Mouse (Mus musculus): Measurements from ENCODE around the gene Retreg1. TPM values are rescaled to one million over a fixed set of nuclear protein-coding genes. Genes with fewer than 3 reads are reported as not detected.

The Retreg1 gene
- polyA plus RNA-seq, 1 experiment from 2014 or later = 37.8 TPM

- Histone ChIP-seq H3K27ac (ENCODE audit: low read depth, low read length) (no peak overlapping the region), H3K36me3 (ENCODE audit: control insufficient read depth, insufficient read depth) (no peaks in the 10 kb centered on the region), H3K9ac (ENCODE audit: low read depth, low read length) (no peak overlapping the region), H3K4me3 (ENCODE audit: low read depth, low read length) (no peak overlapping the region), H3K4me1 (replicated peaks; ENCODE audit: control insufficient read depth, insufficient read depth, low read length) (no peaks in the 10 kb centered on the region), H3K27me3 (replicated peaks; ENCODE audit: control insufficient read depth, insufficient read depth, low read length) (no peaks in the 10 kb centered on the region), H3K4me2 (replicated peaks; ENCODE audit: low read depth) (no peak overlapping the region), H3K9me3 (ENCODE audit: control insufficient read depth) (no peaks in the 10 kb centered on the region)
- ATAC-seq = no peak
- TF ChIP-seq CTCF (IDR thresholded peaks at IDR 0.05; ENCODE audit: low read depth) = no peak
- 74% methylated on average over 18 of the region's 18 CpGs for WGBS
Measured at GRCm38 (mm10) chr15:25854270-25854904, 11.4 kb downstream of the Retreg1 start.

- Histone ChIP-seq H3K4me3 (ENCODE audit: low read depth, low read length) (no peak overlapping the region), H3K27ac (ENCODE audit: low read depth, low read length) (no peak overlapping the region), H3K4me1 (replicated peaks; ENCODE audit: control insufficient read depth, insufficient read depth, low read length) (no peaks in the 10 kb centered on the region), H3K36me3 (ENCODE audit: control insufficient read depth, insufficient read depth) (no peaks in the 10 kb centered on the region), H3K4me2 (replicated peaks; ENCODE audit: low read depth) (peak overlapping the region; percentile 37; the same call in 1 of the 2 replicates), H3K27me3 (replicated peaks; ENCODE audit: control insufficient read depth, insufficient read depth, low read length) (no peaks in the 10 kb centered on the region), H3K9me3 (ENCODE audit: control insufficient read depth) (no peaks in the 10 kb centered on the region), H3K9ac (ENCODE audit: low read depth, low read length) (no peak overlapping the region)
- ATAC-seq = peak; percentile 36; the same call in 1 of the 2 replicates
- no peak for TF ChIP-seq CTCF (IDR thresholded peaks at IDR 0.05; ENCODE audit: low read depth)
- 46% methylated on average over 11 of the region's 12 CpGs for WGBS
Measured at GRCm38 (mm10) chr15:25858611-25859058, 15.7 kb downstream of the Retreg1 start.

GRCm38 (mm10) chr15:25859469-25859868 lies 16.5 kb downstream of the Retreg1 start:
- ATAC-seq = no peak
- no peaks in the 10 kb centered on the region for H3K4me1 ChIP-seq (replicated peaks; ENCODE audit: control insufficient read depth, insufficient read depth, low read length)
- no peak overlapping the region for H3K9ac ChIP-seq (ENCODE audit: low read depth, low read length)
- no peaks in the 10 kb centered on the region for H3K36me3 ChIP-seq (ENCODE audit: control insufficient read depth, insufficient read depth)
- TF ChIP-seq CTCF (IDR thresholded peaks at IDR 0.05; ENCODE audit: low read depth) = no peak
- no peaks in the 10 kb centered on the region for H3K9me3 ChIP-seq (ENCODE audit: control insufficient read depth)
- WGBS = 50% methylated on average over 3 of the region's 3 CpGs
- no peak overlapping the region for H3K27ac ChIP-seq (ENCODE audit: low read depth, low read length)
- no peak overlapping the region for H3K4me2 ChIP-seq (replicated peaks; ENCODE audit: low read depth)
- no peak overlapping the region for H3K4me3 ChIP-seq (ENCODE audit: low read depth, low read length)
- no peaks in the 10 kb centered on the region for H3K27me3 ChIP-seq (replicated peaks; ENCODE audit: control insufficient read depth, insufficient read depth, low read length)

- no peaks in the 10 kb centered on the region for H3K4me1 ChIP-seq (replicated peaks; ENCODE audit: control insufficient read depth, insufficient read depth, low read length)
- H3K36me3 ChIP-seq (ENCODE audit: control insufficient read depth, insufficient read depth) = no peaks in the 10 kb centered on the region
- no peak overlapping the region for H3K4me3 ChIP-seq (ENCODE audit: low read depth, low read length)
- H3K9me3 ChIP-seq (ENCODE audit: control insufficient read depth) = no peaks in the 10 kb centered on the region
- 84% methylated on average over 7 of the region's 7 CpGs for WGBS
- no peak overlapping the region for H3K27ac ChIP-seq (ENCODE audit: low read depth, low read length)
- ATAC-seq = no peak
- no peak overlapping the region for H3K4me2 ChIP-seq (replicated peaks; ENCODE audit: low read depth)
- no peak overlapping the region for H3K9ac ChIP-seq (ENCODE audit: low read depth, low read length)
- H3K27me3 ChIP-seq (replicated peaks; ENCODE audit: control insufficient read depth, insufficient read depth, low read length) = no peaks in the 10 kb centered on the region
- TF ChIP-seq CTCF (IDR thresholded peaks at IDR 0.05; ENCODE audit: low read depth) = no peak
Measured at GRCm38 (mm10) chr15:25861900-25862299, 18.9 kb downstream of the Retreg1 start.

- Histone ChIP-seq H3K9ac (ENCODE audit: low read depth, low read length) (no peak overlapping the region), H3K4me3 (ENCODE audit: low read depth, low read length) (no peak overlapping the region), H3K27me3 (replicated peaks; ENCODE audit: control insufficient read depth, insufficient read depth, low read length) (no peaks in the 10 kb centered on the region), H3K36me3 (ENCODE audit: control insufficient read depth, insufficient read depth) (no peaks in the 10 kb centered on the region), H3K27ac (ENCODE audit: low read depth, low read length) (no peak overlapping the region), H3K9me3 (ENCODE audit: control insufficient read depth) (no peaks in the 10 kb centered on the region), H3K4me2 (replicated peaks; ENCODE audit: low read depth) (no peak overlapping the region), H3K4me1 (replicated peaks; ENCODE audit: control insufficient read depth, insufficient read depth, low read length) (no peaks in the 10 kb centered on the region)
- 84% methylated on average over 3 of the region's 3 CpGs for whole genome bisulfite sequencing
- no peak for ATAC-seq
- TF ChIP-seq CTCF (IDR thresholded peaks at IDR 0.05; ENCODE audit: low read depth) = no peak
Measured at GRCm38 (mm10) chr15:25865605-25866004, 22.6 kb downstream of the Retreg1 start.

- Histone ChIP-seq H3K4me2 (replicated peaks; ENCODE audit: low read depth) (no peak overlapping the region), H3K27me3 (replicated peaks; ENCODE audit: control insufficient read depth, insufficient read depth, low read length) (no peaks in the 10 kb centered on the region), H3K9me3 (ENCODE audit: control insufficient read depth) (no peaks in the 10 kb centered on the region), H3K27ac (ENCODE audit: low read depth, low read length) (no peak overlapping the region), H3K9ac (ENCODE audit: low read depth, low read length) (no peak overlapping the region), H3K36me3 (ENCODE audit: control insufficient read depth, insufficient read depth) (no peaks in the 10 kb centered on the region), H3K4me1 (replicated peaks; ENCODE audit: control insufficient read depth, insufficient read depth, low read length) (no peaks in the 10 kb centered on the region), H3K4me3 (ENCODE audit: low read depth, low read length) (no peak overlapping the region)
- ATAC-seq = no peak
- 88% methylated on average over 6 of the region's 6 CpGs for WGBS
- TF ChIP-seq CTCF (IDR thresholded peaks at IDR 0.05; ENCODE audit: low read depth) = no peak
Measured at GRCm38 (mm10) chr15:25866106-25866505, 23.1 kb downstream of the Retreg1 start.
